Mouse (Mus musculus) olfactory bulb, adult 2 months (tissue): ENCODE data around the gene Rgs12.

Experiments used
- CTCF ChIP-seq: fragments of 200-500 bp; IDR thresholded peaks from 2 replicates; pipeline ENCODE4 v1.5.1; 2012; ENCODE audit warnings: low read depth, mild to moderate bottlenecking, low read length, moderate library complexity; ENCODE audit not compliant: insufficient read depth
- POLR2A ChIP-seq: fragments of 200-500 bp; IDR thresholded peaks from 2 replicates; pipeline ENCODE4 v1.6.1; 2012; ENCODE audit warnings: mild to moderate bottlenecking, low read depth, low read length, moderate library complexity; ENCODE audit not compliant: insufficient read depth

DNA sequence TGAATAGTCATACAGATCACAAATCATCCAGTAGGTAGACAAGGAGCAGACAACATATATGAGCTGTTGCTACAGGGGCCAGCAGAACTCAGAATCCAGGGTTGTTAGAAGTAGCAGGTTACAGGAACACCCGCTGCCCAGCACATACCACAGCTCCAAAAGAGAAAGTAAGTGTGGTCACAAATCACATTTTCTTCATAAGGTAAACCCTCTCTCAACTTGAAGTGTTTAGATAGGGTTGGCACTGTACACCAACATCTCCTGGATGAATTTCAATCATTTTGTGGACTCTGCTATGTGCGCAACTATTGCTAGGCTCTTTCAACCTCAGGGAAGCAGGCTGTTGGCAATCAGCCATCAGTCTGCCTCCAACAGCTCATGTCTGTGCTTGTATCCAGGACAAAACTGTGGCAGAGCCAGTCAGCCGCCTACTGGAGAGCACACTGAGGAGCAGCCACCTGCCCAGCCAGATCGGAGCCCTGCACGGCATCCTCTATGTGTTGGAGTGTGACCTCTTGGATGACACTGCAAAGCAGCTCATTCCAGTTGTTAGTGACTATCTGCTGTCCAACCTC is 46.3 kb upstream of the Rgs12 start:
- TF ChIP-seq POLR2A (no peak), CTCF (no peak)
